Mouse (Mus musculus) megakaryocyte-erythroid progenitor cell, adult 5 weeks (primary cell): Measurements from ENCODE around the gene Gmps. TPM values are rescaled to one million over a fixed set of nuclear protein-coding genes. Genes with fewer than 3 reads are reported as not detected.

Experiments used
- polyA plus RNA-seq: library from polyadenylated mRNA; stranded (reverse); fragments of >175 nt; gene quantifications from 2 replicates; pipeline ENCODE4 v1.2.3, GENCODE M21; 2012

Gmps gene
- polyA plus RNA-seq = 3.1 and 3.4 TPM in 2 replicates

DNA sequence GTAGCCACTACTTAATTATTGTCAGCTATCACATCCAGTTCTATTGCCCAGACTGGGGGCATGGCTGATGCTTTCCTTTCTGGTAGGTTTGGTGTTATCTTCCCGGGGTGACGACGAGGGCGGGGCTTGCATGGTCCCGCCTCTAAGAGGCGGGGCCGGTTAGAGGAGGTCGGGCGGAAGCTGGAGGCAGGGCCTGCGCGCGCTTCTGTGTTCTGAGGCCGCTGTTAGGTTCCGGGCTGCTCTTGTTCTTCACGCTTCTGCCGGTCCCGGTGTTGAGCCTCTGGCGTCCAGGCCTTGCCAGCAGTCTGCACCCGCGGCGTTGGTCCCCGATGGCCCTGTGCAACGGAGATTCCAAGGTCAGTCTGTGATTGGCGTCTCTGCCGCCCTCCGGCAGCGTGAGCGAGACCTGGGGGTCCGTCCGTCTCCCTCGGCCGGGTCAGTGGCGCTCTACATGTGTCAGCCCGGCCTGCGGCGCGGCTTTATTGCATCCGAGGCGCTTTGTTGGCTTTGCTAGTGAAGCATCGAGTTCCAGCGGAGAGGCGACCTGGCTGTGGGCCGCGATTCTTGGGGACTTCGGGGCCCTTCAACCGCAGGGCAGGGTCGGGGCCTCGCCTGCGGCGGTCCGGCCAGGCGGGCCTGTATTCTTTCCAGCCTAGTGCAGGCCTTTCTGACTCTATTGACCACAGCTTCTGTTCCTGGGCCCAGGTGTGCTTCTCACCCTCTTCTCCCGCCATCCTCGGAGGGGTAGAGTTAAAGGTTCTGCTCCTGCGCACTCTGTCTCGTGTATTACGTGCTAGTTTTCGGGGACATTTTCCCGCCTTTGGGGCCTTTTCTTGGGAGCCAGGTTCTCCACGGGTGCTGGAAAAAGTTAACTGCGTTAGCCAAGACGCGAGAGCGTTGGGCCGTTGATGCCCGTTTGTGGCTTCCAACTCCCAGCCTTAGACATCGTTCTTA, at the start of gene Gmps:
Gene Gmps (plus strand): TSS at position 152 of the 954 bp plus-strand sequence.

DNA sequence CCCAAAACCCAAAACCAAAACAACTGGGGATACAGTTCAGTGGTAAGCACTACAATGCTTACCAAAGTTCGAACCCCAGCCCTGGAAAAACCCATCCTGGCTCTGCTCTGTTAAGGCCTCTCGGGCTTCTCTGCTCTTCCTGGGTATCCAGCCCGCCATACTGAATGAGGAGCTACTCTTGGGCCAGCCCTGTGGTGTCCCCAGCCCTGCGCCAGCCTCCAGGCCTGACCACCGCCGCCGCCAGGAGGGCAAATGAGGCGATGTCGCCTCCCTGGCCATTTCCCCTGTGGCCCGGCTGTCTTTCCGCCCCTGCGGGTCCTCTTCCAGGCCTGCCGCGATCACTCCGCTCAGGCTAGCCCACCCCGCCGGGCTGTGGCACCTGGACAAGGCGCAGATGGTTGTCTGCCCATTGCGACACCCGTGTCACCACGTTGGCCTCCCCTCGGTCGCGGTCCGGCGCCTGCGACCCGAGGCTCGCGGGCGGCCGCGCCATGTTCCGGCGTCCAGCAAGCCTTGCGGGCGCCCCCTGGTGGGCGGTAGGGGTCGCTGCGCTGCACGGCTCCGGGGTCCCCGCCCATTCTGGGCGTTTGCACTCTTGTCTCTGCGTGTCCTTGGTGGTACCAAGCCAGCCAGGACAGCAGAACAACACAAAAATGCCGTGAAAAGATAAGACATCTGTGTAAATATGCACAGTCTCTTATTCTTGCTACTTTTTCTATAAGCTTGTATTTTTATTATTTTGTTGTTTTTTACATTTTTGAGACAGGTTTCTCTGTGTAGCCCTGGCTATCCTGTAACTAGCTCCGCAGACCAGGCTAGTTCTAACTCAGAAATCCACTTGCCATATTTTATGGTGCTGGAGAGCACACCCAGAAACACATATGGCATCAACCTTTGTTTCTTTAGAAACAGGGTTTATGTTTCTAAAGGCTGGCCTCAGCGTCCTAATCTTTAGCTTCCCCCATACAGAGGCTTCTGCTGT, 46.7 kb upstream of the Gmps start, which contains the start of gene E130311K13Rik:
Gene E130311K13Rik (minus strand): TSS at position 595 of the 982 bp plus-strand sequence.

DNA sequence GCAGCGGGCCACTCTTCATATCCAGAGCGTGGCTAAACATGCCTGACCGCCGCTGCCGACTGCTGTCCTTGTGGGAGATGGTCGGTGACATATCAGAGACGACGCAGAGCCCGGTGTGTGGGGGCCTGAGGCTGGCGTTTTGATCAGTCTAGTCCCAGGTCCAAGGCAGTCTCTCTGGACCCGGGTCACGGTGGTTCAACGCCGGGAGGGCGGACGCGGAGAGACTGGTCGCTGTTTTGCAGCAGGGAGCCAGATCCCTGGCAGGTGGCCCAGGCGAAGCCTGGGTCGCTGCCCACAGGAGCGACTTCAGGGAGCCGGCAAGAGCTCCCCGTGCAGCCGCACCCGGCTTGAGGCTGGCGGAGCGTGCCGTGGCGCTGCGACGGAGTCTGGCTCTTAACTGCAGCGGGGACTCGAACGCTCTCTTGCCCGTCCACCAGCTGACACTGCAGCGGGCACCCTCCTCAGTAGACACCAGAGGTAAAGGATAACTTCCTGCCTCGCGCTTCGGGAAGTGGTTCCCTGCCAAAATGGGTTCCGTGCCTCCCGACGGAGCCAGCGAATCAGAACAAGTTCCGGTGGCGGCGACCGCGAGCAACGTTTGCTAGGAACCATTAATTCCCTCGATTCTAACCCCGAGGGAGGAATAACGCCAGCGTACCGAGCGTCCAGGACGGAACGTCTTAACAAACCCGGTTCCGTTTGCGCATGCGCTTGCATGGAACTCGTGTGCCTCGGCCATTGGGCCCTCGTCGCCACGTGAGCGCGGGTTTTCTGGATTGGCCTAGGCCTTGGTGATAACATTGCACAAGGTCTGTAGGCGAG, 11.6 kb upstream of the Gmps start, which contains the start of gene Slc33a1:
Gene Slc33a1 (minus strand): TSS at position 669 of the 822 bp plus-strand sequence.

Other genes with a start within 250 kb of the Gmps start
- gene Plch1, start 76.6 kb upstream of the Gmps start, polyA plus RNA-seq = not detected in 2 replicates
- 1.4 and 2.6 TPM in 2 replicates for gene E130311K13Rik, start 46.6 kb upstream of the Gmps start, polyA plus RNA-seq
- gene Slc33a1, start 11.3 kb upstream of the Gmps start, polyA plus RNA-seq = 10.2 and 16.3 TPM in 2 replicates
- not detected in 2 replicates for gene Vmn2r1, start 105.4 kb downstream of the Gmps start, polyA plus RNA-seq
- gene Vmn2r2, start 165.8 kb downstream of the Gmps start, polyA plus RNA-seq = not detected in 2 replicates